Mouse (Mus musculus) MEL-GATA-1-ER (cell line): ENCODE results near the gene Csrp1.

ENCODE experiments used
- DNase-seq: peaks from one replicate; pipeline ENCODE4 v3.0.0-alpha.2; 2012; ENCODE audit warnings: low read depth; ENCODE audit errors: extremely low read depth

The Csrp1 gene

DNA sequence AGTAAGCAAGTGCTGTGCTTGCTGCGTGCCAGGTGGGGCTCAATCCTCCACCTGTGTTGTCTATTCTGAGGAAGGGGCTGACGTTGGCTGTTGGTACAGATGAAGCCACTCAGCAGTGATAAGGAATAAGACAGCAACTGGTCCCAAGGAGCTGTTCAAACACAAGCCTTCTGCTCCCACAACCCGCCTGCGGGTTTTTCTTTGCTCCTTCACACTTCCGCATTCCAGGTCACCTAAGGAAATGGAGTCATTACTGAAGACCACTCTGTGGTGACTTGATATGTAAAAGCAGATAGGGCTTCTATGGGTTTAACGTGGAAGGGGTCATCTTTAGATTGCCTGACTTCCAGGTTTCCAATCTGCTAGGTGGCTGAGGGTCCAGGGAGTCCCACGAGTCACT, 11.5 kb downstream of the Csrp1 start:
- no peak for DNase-seq

DNA sequence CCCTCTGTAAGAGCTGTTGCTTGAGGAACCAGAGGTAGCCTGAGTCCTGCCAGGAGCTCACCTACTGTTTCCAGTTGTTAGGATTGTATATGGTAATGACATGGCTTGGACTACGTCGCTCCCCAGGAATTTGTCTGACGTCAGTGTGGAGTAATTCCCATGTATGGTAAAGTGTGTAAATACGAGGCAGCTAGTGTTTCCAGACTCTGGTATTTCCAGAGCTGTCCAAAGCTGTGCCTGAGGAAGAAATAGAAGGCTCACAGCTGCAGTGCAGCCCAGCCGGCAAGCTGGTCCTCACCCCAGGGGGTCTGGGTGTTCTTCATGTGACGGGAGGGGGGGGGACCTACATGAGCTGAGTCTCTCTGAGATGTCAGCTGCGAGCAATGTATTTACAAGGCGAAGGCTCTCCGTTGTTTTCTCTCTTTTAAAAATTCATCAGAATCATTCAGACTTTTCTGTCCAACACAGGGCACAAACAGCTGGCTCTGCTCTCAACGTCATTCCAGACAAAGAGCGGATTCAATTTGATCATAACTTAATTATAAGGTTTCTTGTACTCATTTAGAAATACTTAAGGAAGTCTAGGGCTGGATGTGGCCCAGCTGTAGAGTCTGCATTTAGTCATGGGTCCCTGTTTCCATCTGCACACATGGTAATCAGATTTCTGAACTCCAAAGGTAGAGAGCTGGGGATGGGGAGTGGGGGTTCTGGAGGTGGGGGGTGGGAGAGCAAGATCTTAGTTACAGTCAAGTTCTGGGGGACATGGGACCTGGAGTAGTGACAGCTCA, 12.2 kb downstream of the Csrp1 start:
- DNase-seq: no peak

DNA sequence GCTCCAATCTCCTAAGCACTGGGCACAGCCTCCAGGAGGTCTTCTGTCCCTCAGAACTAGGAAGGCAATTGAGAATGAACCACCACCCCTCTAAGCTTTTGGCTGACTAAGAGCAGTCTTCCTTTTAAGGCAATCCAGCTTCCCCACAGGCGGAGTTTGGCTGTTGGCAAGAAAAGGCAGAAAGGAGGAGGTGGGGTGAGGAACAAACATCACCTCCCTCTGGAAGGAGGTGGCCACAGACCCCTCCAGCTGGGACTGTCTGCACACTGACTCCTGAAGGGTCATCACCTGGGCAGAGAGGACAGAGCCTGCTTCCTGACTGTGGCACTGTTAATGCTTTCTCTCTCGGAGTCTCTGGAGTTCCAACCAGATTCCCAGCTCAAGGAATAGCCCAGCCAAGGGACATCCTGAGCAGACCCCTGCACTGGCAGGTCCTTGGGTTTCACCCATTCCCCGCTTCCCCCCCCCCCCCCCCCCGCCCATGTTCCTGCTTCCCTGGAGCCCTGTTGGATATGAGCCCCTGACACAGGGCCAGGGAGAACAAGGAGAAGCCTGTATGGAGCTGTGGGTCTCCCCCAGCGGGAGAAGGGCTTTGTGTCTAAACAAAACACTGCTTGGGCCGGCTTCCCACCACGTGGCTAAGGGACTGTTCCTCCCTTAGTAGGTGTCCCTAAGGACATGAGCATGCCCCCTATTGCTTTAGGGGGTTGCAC, 14.5 kb downstream of the Csrp1 start:
- DNase-seq: no peak

DNA sequence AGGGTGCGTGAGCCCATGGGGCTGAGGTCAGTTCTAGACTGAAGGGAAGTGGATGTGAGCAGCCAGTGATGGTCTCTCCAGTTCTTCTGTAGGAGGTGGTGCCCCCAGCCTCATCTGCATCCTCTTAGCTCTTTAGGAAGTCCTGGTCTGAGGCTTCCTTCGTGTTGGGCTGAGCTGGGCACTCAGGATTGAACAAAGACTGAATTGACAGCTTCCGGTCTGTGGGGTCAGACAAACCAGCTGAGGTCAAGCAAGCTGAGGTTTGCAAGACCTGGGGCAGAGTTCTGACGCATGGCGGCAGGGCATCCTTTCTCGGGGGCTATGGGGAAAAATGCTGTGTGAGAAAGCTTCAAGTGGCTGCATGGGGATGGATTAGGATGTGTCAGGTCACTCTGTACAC, 15.6 kb downstream of the Csrp1 start:
- no peak for DNase-seq

DNA sequence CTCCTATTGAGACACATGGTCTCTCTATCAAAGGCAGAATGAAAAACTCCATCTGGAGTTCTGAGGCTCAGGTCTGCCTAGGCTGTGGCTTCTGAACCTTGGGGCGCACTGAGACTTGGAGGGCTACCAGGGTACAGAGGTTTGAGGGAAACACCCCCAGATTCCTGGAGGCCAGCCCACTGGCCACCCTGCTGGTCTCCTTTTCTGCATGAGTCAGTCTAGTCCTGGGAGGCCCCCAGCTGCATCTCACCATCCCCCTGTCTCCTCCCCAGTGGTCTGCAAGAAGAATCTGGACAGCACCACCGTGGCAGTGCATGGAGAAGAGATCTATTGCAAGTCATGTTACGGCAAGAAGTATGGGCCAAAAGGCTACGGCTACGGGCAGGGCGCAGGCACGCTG, 25.1 kb downstream of the Csrp1 start:
- DNase-seq: no peak

DNA sequence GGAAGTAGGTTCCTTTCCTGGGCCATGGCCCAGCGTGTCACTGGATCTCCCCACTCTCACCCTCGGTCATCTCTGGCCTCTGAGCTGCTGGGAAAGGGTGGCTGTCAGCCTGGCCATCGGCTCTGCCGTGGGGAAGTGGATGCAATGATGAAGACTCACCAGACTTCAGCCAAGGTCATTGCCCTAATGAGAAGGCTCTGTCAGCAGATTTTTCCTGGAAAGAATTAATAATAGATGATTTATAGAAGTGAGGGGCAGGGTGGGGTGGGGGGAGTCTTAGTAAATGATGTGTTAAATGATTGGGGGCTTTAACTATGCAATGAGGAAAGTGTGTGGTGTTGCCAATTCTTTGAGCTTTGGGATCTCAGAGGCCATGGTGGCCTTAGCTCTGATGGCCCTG, 26.4 kb downstream of the Csrp1 start:
- DNase-seq: no peak

DNA sequence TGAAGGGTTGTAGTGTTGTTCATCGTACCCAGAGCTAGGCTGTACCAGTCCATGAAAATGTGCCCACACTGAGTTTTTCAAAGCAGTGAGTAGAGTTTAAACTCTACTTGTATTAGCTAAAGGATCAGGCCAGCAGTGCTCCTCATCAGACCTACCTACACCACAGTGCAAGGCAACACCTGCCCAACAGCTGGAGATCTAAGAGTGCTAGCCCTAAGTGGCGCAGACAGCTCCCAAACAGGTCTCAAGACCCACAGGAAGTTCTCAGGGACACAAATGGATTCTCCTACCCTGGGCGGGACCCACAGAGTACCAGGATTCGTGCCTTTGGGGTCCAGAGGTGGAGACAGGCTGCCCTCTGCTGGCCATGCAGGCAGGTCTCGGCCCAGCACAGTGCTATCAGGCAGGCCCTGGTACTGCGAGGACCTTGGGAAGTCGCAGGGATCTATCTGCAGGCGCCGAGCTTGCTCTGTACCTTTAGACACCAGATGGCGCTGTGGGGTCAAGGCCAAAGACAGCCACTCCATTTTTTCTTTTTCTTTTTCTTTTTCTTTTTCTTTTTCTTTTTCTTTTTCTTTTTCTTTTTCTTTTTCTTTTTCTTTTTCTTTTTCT, 33.0 kb downstream of the Csrp1 start:
- DNase-seq: peak; percentile 81

DNA sequence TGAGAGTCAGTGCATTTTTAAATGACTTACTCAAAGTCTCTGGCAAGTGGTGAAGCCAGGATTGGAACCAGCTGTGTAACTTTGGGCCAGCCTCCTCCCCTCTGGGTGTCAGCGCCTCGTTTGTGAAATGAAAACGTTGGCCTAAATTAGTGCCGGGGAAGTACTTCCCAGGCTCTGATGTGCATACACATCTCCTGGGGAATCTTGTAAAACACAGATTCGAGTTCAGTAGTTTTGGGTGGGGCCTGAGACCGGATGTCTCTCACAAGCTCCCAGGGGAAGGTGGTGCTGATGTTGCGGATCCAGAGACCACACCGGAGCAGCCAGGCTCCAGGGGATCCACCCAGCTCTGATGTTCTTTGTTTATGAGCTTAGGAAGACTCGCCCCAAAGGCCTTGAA, 35.4 kb downstream of the Csrp1 start:
- no peak for DNase-seq

DNA sequence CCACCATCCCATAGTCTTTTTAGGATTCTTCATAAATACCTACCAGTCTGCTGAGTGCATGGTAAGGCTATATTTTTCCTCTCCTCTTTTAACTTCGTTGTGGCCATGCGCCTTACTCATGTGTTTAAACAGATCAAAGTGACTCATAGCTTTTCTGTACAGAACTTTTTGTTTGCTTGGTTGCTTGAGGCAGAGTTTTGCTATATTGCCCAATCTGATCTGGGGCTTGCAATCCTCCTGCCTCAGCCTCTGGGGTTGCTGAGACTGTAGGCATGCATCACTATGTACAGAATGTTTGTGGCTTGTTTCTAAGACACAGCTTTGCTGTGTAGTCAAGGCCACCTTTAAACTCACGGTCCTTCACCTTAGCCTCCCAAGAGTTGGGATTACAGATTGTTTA, 36.1 kb downstream of the Csrp1 start:
- DNase-seq: no peak

DNA sequence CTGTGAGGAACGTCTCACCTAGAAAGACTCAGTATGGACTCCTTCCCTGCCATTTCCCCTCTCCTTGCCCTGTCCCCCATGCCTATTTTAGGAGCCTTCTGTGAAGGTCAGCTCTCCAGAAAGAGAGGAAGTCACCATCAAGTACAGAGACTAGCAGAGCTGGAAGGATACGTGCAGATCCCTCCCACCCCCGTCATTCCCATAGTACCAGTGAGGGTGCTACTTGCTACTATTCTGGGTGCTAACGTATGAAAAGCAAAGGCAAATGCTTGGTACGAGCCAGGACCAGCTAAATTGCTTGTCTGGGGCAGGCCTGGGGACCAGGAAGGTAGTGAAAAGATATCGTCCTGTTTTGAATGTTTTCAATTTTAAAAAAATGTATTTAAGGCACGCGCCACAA, 37.4 kb downstream of the Csrp1 start:
- no peak for DNase-seq

DNA sequence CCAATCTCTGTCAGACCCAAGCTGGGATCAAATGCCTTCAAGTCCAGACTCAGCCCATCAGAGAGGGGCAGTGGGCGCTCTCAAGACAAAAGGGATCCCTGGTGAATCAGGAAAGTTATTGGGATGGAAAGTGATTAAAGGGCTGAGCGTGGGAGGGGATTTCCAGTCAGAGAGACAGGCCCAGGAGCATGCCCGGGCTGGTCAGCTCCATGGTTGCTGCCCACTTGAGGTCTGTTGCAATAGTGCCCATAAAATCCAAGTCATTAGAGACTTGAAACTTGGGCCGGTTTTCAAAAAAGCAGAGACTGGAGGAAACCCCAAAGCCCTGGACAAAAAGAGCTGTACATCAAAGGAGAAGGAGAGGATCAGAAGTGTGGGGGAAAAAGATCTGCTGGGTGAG, 39.8 kb downstream of the Csrp1 start:
- no peak for DNase-seq

DNA sequence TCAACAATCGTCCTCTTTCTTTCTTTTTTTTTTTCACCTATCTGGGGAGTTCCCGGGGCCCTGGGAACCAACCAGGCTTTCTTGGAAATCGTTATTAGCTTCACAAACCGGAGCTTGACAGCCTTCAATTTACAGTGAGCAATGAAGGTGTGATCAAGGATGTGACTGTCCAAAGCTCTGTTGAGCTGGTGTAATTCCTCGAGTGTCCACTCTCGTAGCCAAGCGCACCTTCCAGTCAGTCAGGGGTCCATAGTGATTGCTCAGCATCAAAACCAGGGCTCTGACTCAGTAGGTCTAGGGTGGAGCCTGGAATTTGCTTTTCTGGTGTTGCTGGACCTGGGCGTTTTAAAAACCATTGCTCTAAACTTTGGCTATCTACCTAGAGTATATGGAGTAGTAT, 40.4 kb downstream of the Csrp1 start:
- DNase-seq: no peak

DNA sequence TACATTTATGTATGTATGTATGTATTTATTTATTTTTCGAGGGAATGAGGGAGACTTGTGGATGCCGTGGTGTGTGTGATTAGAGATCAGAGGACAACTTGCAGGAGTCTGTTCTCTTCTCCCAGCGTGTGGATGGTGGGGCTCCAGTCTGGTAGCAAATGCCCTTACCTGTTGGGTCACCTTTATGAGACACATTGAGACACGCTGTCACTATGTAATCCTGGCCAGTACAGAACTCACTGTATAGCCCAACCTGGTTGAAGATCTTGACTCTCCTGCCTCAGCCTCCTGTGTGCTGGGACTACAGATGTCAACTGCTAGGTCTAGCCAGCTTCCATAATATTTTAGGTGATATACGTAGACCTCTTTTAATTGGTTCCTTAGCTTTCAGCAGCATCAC, 41.9 kb downstream of the Csrp1 start:
- peak; percentile 78 for DNase-seq

DNA sequence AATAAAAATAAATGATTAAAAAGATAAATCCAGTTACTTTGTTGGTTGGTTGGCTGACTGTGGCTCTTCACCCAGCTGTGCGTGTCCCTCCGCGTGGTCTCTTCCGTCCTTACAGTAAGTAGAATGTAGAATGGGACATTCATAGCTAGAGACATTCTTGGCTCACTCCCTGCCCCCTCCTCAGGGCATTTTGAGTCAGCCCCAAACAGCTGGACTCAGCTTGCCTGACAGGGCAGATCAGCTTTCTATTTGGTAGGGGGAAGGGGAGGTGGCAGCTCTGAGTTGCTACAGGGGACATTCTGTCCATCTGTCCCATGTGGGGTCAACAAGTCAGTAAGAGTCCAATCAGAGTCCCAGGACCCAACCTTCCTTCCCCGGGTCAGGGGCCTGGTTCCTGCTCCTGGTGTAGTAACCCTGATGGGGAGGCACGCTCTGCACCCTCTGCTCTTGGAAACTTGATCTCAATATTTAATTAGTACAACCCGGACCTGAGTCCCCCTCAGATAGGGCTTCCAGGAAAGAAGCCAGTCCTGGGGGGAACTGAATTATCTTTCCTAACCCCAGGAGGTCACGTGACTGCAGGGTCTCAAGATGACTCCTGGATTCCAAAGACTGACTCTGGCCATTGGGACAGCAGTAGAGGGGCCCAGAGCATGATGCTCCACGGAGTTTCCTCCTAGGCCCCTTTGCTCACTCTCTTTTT, 43.8 kb downstream of the Csrp1 start:
- DNase-seq: no peak

DNA sequence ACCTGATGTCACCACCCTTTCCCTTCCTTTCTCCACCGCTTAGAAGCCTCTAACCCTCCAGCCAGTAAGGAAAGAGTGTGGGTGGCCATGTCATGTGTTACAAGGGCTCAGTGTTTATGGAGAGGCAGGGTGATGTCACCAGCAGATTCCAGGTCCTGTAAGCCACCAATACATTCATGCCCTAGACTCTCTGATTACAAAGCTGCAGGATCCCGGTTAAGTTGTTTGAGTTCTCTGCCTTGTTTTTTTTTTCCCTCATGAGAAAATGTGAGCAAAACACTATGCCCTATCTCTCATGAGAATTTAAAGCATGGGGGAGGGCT, 44.3 kb downstream of the Csrp1 start:
- DNase-seq: no peak

DNA sequence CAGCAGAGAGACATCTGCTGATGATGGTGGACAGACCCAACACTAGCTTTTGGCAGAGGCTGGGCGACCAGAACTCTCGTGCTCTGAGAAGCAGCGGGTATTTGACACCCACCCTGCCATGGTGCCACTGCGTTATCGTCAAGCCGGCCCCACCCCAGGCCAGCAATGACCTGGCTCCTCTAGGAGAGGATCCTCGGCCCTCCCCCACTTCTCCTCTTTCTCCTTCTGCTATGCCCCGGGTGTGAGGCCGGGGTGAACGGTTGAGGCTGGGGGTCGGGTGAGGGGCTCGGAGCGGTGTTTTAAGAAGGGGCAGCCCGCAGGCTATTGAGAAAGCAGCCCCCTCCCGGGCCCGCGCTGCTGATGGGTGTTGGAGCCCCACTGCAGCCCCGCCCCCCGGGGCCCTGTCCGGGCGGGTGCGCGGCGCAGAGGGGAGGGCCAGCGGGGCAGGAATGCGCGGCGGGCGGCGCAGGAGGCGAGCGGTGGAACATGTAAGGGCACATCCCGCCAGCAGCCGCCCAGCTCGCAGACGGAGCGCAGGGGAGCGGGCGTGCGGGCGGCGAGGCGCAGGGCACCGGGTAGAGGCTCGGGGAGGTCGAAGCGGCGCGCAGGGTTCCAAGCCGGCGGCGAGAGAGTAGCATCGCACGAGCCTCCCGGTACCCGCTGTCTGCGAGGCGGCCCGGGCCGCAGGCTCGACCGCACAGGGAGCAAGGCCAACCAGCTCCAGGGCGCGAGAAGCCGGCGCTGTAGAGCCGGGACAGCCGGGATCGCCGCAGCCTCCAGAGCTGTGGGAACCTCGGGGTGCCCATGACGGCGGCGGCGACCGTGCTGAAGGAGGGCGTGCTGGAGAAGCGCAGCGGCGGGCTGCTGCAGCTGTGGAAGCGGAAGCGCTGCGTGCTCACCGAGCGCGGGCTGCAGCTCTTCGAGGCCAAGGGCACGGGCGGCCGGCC, 46.1 kb downstream of the Csrp1 start, which contains the start of gene Phlda3:
Gene Phlda3, plus strand, starts transcription at position 475 of the 947 bp plus-strand sequence.
- DNase-seq: peak; percentile 4

DNA sequence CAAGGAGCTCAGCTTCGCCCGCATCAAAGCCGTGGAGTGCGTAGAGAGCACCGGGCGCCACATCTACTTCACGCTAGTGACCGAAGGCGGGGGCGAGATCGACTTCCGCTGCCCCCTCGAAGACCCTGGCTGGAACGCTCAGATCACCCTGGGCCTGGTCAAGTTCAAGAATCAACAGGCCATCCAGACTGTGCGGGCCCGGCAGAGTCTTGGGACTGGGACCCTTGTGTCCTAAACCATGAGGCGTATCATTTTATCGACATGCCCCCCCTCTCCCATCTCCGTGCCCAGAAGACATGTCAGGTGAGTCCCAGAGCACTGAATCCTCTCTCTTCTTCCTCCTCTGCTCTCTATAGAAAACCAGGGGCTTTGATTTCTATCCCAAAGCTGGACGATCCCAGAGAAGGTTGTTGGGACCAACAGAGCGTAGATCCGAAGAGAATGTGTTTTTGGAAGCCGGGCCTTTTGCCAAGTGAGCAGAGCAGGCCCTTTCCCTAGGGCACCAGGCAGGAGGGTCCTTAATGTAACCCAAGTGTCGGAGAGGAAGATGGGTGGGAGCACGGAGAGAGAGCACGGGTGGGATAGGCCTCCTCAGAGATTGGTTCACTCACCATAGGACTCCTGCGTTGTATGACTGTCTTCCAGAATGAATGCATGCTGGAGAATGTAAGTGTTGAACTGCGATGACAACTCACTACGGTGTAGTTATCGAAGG, 46.9 kb downstream of the Csrp1 start:
- DNase-seq: peak; percentile 17

DNA sequence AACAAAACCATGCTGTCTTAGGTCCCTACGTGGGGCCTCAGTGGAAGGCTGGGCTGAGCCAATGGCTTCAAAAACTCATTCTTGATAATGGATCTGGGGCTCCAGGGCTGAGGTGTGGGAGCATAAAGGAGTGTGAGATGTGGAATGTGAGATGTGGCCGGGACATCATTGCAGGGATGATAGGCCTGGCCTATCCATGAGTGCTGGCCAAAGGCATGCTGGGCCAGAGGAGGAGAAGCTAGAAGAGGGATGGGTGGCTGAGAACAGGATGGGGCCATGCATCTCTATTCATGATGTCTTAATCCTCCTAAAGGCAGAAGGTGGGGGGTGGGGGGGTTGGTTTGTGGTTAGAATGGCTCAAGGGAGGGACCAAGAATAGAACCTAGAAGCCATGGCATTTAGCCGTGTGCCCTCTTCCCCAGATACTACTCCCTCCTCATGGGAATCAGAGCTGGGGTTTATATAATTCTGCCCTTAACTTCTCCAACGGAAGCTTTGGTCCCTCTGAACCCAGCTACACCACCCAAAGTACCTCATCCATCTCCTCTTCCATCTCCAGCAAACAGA, 47.5 kb downstream of the Csrp1 start:
- DNase-seq: no peak

DNA sequence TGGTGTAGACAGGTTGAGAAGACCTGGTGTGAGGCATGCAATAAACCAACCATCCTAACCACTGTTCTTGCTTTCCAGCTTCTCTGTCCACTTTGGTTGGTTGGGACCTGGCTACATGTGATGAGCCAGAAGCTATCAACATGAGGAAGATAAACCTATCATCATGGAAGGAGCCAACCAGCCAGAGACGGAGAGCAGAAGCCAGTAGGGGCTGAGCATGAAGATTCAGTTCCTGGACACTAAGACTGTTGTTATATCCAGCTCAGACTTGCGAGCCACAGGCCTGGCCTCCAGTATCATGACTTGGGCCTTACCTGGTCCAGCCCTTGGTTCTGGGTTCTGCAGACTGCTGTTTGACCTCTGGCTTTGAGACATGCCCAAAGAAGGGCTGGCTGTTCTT, 48.5 kb downstream of the Csrp1 start:
- DNase-seq: no peak

DNA sequence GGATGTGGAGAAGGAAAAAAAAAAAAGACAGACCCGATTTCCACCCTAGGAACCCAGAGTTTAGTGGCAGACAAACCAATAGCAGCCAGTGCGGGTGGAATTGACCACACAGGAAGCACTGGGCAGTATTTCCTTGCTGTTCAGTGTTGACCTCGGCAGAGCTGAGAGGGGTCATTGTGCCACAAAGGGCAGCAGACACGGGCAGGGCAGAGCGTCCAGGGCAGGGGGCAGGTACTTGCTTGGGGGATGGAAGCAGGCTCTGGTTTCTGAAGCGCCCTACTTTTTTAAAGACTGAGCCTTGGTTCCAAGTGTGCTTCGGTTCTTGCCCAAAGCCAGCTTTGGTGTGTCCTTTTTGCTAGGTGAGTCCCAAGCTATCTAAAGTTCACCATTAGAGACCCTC, 50.4 kb downstream of the Csrp1 start:
- DNase-seq: no peak
